Mouse (Mus musculus) embryonic facial prominence, embryonic 14.5 days (tissue): Measurements from ENCODE around the gene Syne1. TPM values are rescaled to one million over a fixed set of nuclear protein-coding genes. Genes with fewer than 3 reads are reported as not detected.

ENCODE experiments used
- ATAC-seq: fragments of 200-750 bp; cut with Nextera tagmentation; 2 replicates; pipeline ENCODE4 v1.8.0; 2017; ENCODE audit warnings: low read depth, moderate number of reproducible peaks, moderate TSS enrichment
- DNase-seq: peaks from one replicate; pipeline ENCODE4 v3.0.0-alpha.2; 2015; ENCODE audit warnings: low spot score
- H3K27ac ChIP-seq: fragments of 300-500 bp; sonication (generic); replicated peaks from 2 replicates; pipeline ENCODE4 v1.5.1; 2014; ENCODE audit warnings: low read depth, mild to moderate bottlenecking, low read length, moderate library complexity
- H3K27me3 ChIP-seq: fragments of 300-500 bp; sonication (generic); replicated peaks from 2 replicates; pipeline ENCODE4 v1.6.1; 2014; ENCODE audit warnings: low read length; ENCODE audit not compliant: control insufficient read depth, insufficient read depth
- H3K36me3 ChIP-seq: fragments of 300-500 bp; sonication (generic); 2 replicates; pipeline ENCODE4 v1.6.1; 2014; ENCODE audit warnings: low read length, mixed read lengths; ENCODE audit not compliant: control insufficient read depth, insufficient read depth
- H3K4me1 ChIP-seq: fragments of 300-500 bp; sonication (generic); 2 replicates; pipeline ENCODE4 v1.6.1; 2014; ENCODE audit warnings: antibody characterized with exemption, low read length; ENCODE audit not compliant: control insufficient read depth, insufficient read depth
- H3K4me2 ChIP-seq: fragments of 300-500 bp; sonication (generic); 2 replicates; pipeline ENCODE4 v1.6.1; 2014; ENCODE audit warnings: low read depth, mild to moderate bottlenecking, low read length, moderate library complexity, mixed read lengths
- H3K4me3 ChIP-seq: fragments of 300-500 bp; sonication (generic); 2 replicates; pipeline ENCODE4 v1.5.1; 2014; ENCODE audit warnings: low read depth, mild to moderate bottlenecking, low read length
- H3K9ac ChIP-seq: fragments of 300-500 bp; sonication (generic); 2 replicates; pipeline ENCODE4 v1.6.1; 2014; ENCODE audit warnings: low read depth, mild to moderate bottlenecking, low read length, moderate library complexity, mixed read lengths
- H3K9me3 ChIP-seq: fragments of 300-500 bp; sonication (generic); 2 replicates; pipeline ENCODE4 v1.6.1; 2016; ENCODE audit warnings: low read length; ENCODE audit not compliant: control insufficient read depth
- WGBS: fragments of 180-500 bp; shearing (Covaris S2); extraction: QIAGEN DNeasy Blood & Tissue Kit; methylation state at CpG from one replicate; pipeline ENCODE4 v1.1.7; 2014; 5-methylcytosine and 5-hydroxymethylcytosine counted together
- polyA plus RNA-seq: library from polyadenylated mRNA; unstranded; fragments of >200 nt; fragmentation: Nextera tagmentation; extraction: Ambion mirVana; gene quantifications from 2 replicates; pipeline ENCODE4 v1.2.1, GENCODE M21; 2014

The Syne1 gene
- polyA plus RNA-seq, 1 experiment from 2014 or later = 14.4 TPM

DNA sequence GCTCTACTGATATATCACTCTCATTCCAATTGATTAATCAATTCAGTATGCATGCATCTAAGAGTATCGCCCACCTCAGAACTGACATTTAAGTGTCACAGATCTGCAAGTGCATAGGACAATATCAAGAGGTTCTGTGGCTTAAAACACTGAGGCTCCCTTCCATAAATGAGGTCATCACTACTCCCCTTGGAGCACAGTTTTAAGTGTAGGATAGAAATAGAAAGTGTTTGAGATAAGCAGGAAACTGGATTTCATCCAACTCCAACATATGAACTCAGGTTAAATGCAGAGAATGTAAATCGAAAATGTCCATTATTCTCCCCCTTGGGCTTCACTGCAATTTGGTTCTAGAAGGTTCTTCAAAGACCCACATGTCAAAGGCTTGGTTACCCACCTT is 492.4 kb downstream of the Syne1 start:
- DNase-seq = no peak
- Histone ChIP-seq H3K9ac (no peak overlapping the region), H3K9me3 (no peaks in the 10 kb centered on the region), H3K36me3 (peaks cover 12% of the 10 kb centered on the region; the same call in 1 of the 2 replicates), H3K27ac (no peak overlapping the region), H3K4me1 (no peaks in the 10 kb centered on the region), H3K27me3 (no peaks in the 10 kb centered on the region), H3K4me2 (no peak overlapping the region), H3K4me3 (no peak overlapping the region)
- no peak for ATAC-seq
- WGBS = 64% methylated on average over 2 of the region's 2 CpGs

DNA sequence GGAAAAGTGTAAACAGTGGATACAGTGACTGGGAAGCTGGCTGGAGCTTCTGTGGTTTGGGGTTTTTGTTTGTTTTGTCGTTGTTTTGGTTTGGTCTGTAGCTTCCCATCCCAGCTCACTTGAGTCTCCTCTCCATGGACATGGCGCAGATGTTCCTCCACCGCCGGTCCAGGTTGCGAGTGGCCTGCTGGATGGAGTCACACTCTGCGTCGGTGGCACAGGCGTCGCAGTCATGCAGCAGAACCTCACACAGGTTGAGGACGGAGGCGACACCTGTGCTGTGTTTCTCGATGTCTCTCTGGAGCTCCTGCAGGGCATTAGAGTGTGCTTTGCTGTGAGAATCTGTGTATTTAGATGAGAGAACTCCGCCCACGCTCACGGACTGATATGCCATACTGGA is 493.6 kb downstream of the Syne1 start:
- Histone ChIP-seq H3K4me1 (no peaks in the 10 kb centered on the region), H3K9me3 (no peaks in the 10 kb centered on the region), H3K27ac (no peak overlapping the region), H3K27me3 (no peaks in the 10 kb centered on the region), H3K36me3 (peaks cover 13% of the 10 kb centered on the region; the same call in 1 of the 2 replicates), H3K4me3 (no peak overlapping the region), H3K4me2 (no peak overlapping the region), H3K9ac (no peak overlapping the region)
- ATAC-seq = no peak
- WGBS = 89% methylated on average over 15 of the region's 15 CpGs
- no peak for DNase-seq

DNA sequence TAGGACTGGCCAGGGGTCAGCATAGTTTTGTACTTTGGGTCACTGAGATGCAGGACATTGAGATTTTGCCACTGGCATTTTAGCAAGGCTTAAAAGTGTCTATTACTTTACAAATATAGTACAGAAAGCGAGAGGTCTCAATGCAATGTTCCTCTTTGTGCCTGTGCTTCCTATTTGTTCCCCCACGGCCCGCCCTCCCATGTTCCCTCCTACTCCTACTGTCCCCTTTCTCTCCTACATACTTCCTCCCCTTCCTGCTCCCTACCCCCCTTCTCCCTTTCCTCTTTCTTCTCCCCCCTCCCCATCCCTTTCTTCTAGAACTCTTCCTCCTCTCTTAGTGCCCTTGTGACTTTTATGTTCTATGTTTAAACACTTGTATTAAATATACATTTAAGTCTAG is 494.3 kb downstream of the Syne1 start:
- Histone ChIP-seq H3K27me3 (no peaks in the 10 kb centered on the region), H3K4me1 (no peaks in the 10 kb centered on the region), H3K27ac (no peak overlapping the region), H3K36me3 (peaks cover 16% of the 10 kb centered on the region), H3K9me3 (no peaks in the 10 kb centered on the region), H3K4me3 (no peak overlapping the region), H3K9ac (no peak overlapping the region), H3K4me2 (no peak overlapping the region)
- 65% methylated on average over 3 of the region's 3 CpGs for WGBS
- ATAC-seq (no peak), DNase-seq (no peak)

DNA sequence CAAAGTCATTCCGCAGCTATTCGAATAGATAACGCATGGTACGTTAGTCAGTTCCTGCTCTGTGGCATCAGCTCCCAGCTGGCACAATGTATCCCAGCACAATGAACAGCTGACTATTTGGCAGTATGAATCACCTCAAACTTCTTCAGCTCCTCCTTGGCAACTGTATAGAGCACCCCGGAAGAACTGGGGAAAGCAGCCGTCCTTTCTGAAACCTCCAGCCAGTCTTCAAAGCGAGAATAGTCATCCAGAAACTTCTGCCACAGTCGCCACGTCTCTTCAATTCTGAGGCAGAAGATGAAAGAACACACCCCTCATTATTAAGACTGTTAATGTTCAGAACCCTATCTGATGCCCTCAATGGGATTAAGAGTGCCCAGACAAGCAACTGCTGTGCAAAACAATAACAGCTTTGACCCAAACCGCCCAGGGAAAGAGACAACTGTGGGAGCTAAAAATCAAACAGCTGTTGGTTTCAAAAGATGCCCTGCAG is 495.0 kb downstream of the Syne1 start:
- H3K9ac ChIP-seq = no peak overlapping the region
- ATAC-seq (peak; percentile 50; the same call in 1 of the 2 replicates), DNase-seq (peak; percentile 39)
- H3K4me1 ChIP-seq = no peaks in the 10 kb centered on the region
- peaks cover 14% of the 10 kb centered on the region for H3K36me3 ChIP-seq
- H3K4me2 ChIP-seq = no peak overlapping the region
- H3K9me3 ChIP-seq = no peaks in the 10 kb centered on the region
- no peak overlapping the region for H3K27ac ChIP-seq
- 74% methylated on average over 10 of the region's 10 CpGs for WGBS
- no peaks in the 10 kb centered on the region for H3K27me3 ChIP-seq
- no peak overlapping the region for H3K4me3 ChIP-seq

DNA sequence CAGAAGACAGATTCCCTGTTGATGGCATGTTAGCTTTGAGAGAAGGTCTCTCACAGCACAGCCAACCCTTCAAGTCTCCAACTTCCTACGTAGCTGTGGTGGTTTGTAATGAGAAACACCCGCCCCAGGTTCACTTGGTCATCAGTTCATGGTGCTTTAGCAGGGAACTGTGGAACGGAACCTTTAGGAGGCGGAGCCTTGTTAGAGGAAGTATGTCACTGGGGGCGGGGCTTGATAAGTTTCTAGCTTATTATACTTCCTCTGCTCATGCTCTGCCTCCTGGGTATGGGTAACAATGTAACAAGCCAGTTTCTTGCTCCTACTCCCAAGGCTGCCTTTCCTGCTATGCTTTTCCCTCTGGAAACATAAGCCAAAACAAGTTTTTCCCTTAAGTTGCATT is 505.6 kb downstream of the Syne1 start:
- no peaks in the 10 kb centered on the region for H3K4me1 ChIP-seq
- no peak overlapping the region for H3K4me3 ChIP-seq
- WGBS = 84% methylated on average over 5 of the region's 5 CpGs
- no peak overlapping the region for H3K9ac ChIP-seq
- peaks cover 41% of the 10 kb centered on the region for H3K36me3 ChIP-seq
- H3K27me3 ChIP-seq = no peaks in the 10 kb centered on the region
- DNase-seq (no peak), ATAC-seq (no peak)
- no peaks in the 10 kb centered on the region for H3K9me3 ChIP-seq
- H3K27ac ChIP-seq = no peak overlapping the region
- no peak overlapping the region for H3K4me2 ChIP-seq

DNA sequence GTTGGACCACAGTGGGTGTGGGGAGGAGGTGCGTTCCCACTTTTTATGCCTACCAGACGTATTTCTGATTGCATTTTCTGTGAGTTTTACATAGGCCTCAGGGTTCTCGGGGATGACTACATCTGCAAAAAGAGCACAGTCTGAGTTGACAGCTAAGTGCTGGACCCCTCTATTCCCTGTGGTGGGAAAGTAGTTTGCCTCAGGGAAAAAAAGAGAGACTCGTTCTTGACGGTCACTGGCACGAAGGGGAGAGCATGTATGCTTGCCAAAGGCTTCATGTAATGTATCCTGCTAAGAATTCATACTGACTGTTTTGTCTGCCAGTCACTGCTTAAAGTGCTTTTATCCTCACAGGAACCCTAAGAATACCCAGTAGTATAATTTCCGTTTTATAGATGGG is 506.1 kb downstream of the Syne1 start:
- no peak overlapping the region for H3K4me2 ChIP-seq
- no peaks in the 10 kb centered on the region for H3K27me3 ChIP-seq
- WGBS = 73% methylated on average over 7 of the region's 7 CpGs
- H3K9me3 ChIP-seq = no peaks in the 10 kb centered on the region
- H3K9ac ChIP-seq = no peak overlapping the region
- H3K4me1 ChIP-seq = no peaks in the 10 kb centered on the region
- peaks cover 44% of the 10 kb centered on the region for H3K36me3 ChIP-seq
- DNase-seq (no peak), ATAC-seq (no peak)
- H3K4me3 ChIP-seq = no peak overlapping the region
- no peak overlapping the region for H3K27ac ChIP-seq

DNA sequence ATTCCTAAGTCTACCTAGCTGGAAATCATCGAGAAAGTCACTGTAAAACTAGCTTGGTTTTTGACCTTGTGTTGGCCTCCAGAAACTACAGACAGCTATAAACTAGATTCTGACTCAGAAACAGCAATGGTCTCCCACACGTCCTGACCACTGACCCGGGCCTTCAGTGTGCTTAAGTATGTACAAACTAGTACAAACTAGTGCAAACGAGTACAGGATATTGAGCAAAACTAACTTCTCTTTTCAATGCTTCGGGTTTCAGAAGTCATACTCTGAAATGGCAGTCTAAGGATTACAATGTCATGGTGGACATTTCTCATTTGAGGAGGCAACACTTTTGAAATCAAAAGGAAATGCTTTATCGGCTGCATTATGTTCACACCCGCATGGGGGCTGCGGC is 506.8 kb downstream of the Syne1 start:
- Histone ChIP-seq H3K4me2 (no peak overlapping the region), H3K4me1 (no peaks in the 10 kb centered on the region), H3K9ac (no peak overlapping the region), H3K27ac (no peak overlapping the region), H3K9me3 (no peaks in the 10 kb centered on the region), H3K4me3 (no peak overlapping the region), H3K36me3 (peaks cover 51% of the 10 kb centered on the region), H3K27me3 (no peaks in the 10 kb centered on the region)
- no peak for ATAC-seq
- WGBS = 86% methylated on average over 8 of the region's 8 CpGs
- no peak for DNase-seq

DNA sequence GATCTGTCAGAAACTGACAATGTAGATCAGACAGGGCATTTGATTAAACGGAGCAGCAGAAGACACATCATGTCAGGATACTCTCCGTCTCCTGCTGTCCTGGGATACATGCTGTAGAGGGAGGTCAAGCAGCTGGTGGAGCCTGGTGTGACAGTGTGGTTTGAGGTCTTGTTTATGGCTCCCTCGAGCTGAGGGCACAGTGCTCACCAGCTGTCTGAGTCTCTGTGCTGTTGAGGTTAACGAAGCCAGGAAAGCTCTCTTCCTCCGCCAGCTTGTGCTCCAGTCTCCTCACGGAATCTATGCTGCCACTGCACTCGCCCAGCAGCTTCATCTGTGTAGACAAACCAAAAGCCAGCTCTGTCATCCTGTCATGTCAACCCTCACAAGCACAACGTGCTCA is 510.0 kb downstream of the Syne1 start:
- Histone ChIP-seq H3K4me1 (no peaks in the 10 kb centered on the region), H3K9ac (no peak overlapping the region), H3K36me3 (peaks cover 42% of the 10 kb centered on the region), H3K27me3 (no peaks in the 10 kb centered on the region), H3K4me3 (no peak overlapping the region), H3K9me3 (no peaks in the 10 kb centered on the region), H3K4me2 (no peak overlapping the region), H3K27ac (no peak overlapping the region)
- no peak for DNase-seq
- ATAC-seq = no peak
- WGBS = 65% methylated on average over 8 of the region's 8 CpGs

DNA sequence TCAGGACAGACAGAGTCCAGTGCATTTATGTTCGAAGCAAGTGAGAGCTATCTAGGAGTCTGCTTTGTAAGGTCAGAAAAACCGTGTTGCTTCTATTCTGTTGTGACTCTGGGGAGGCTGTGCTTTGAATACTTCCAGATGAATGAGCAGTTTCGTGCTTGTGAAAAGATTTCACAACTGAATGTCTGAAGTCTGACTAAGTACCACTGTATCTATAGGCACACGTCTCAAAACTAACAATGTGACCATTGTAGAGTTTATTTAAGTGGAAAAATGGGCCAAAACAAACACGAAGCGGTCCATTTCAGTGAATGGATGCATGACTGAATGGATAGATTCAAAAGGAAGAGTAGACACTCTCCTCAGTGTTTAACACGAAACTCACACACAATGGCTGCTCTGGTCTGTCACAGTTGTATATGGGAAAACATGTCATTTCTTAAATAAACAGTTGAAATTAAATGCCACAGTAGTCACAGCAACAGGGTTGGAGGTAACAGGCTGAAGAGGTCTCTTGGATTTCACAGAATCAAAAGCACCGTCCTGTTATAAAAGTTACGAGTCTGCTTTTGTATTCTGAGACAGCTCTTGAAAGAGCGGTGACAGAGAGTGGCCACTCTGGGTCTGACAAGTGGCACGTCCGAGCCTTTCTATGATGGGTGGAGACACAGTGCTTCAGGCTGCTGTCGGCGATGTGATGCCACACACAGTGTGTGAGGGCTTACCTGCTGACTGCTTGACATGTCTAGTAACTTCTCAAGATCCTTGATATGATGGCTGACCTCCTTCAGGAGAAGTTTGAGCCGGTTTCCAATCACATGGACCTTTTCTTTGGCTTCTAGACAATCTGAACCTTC is 518.9 kb downstream of the Syne1 start:
- H3K27me3 ChIP-seq = no peaks in the 10 kb centered on the region
- no peaks in the 10 kb centered on the region for H3K4me1 ChIP-seq
- H3K4me3 ChIP-seq = no peak overlapping the region
- ATAC-seq = no peak
- WGBS = 74% methylated on average over 15 of the region's 15 CpGs
- peak; percentile 2 for DNase-seq
- H3K4me2 ChIP-seq = no peak overlapping the region
- no peak overlapping the region for H3K9ac ChIP-seq
- H3K27ac ChIP-seq = no peak overlapping the region
- peaks cover 29% of the 10 kb centered on the region for H3K36me3 ChIP-seq
- no peaks in the 10 kb centered on the region for H3K9me3 ChIP-seq
